Mouse (Mus musculus) splenic B cell, adult 2 months (primary cell): ENCODE results near the gene Golph3.
"Not testable (repeated sequence)": the region's sequence is repeated elsewhere in the genome, so short reads cannot be mapped to it uniquely, and the experiment has no call there.

Experiments used
- DNase-seq: peaks from one replicate; pipeline ENCODE4 v3.0.0-alpha.2; 2011; ENCODE audit warnings: low read depth, low spot score
- H3K27me3 ChIP-seq: 2 replicates; pipeline ENCODE4 v1.6.1; 2012; ENCODE audit warnings: mild to moderate bottlenecking, low read length, moderate library complexity, mixed read lengths; ENCODE audit not compliant: control insufficient read depth, poor library complexity, insufficient read depth, severe bottlenecking
- H3K36me3 ChIP-seq: 2 replicates; pipeline ENCODE4 v1.6.1; 2012; ENCODE audit warnings: mild to moderate bottlenecking, low read length, moderate library complexity, mixed read lengths; ENCODE audit not compliant: control insufficient read depth, poor library complexity, insufficient read depth, severe bottlenecking

Golph3 gene

GRCm38 (mm10) chr15:12358384-12358783 lies 37.1 kb downstream of the Golph3 start:
- peaks cover 2% of the 10 kb centered on the region; the same call in 1 of the 2 replicates for H3K36me3 ChIP-seq
- no peaks in the 10 kb centered on the region for H3K27me3 ChIP-seq
- DNase-seq, result no peak

- no peaks in the 10 kb centered on the region for H3K36me3 ChIP-seq
- DNase-seq, result no peak
Observed at GRCm38 (mm10) chr15:12360519-12361212, 39.4 kb downstream of the Golph3 start.

GRCm38 (mm10) chr15:12362001-12362700 lies 40.9 kb downstream of the Golph3 start:
- H3K27me3 ChIP-seq, result no peaks in the 10 kb centered on the region
- DNase-seq, result no peak
- no peaks in the 10 kb centered on the region for H3K36me3 ChIP-seq

More at GRCm38 (mm10) chr15:12360519-12361212, 39.4 kb downstream of the Golph3 start:
- no peaks in the 10 kb centered on the region for H3K27me3 ChIP-seq

- no peak for DNase-seq
- Histone ChIP-seq H3K36me3 (no peaks in the 10 kb centered on the region), H3K27me3 (no peaks in the 10 kb centered on the region)
Observed at GRCm38 (mm10) chr15:12362701-12363040, 41.4 kb downstream of the Golph3 start.

- DNase-seq, result no peak
- Histone ChIP-seq H3K27me3 (no peaks in the 10 kb centered on the region), H3K36me3 (no peaks in the 10 kb centered on the region)
Observed at GRCm38 (mm10) chr15:12364096-12364495, 42.8 kb downstream of the Golph3 start.

GRCm38 (mm10) chr15:12365416-12366071 lies 44.3 kb downstream of the Golph3 start:
- Histone ChIP-seq H3K36me3 (no peaks in the 10 kb centered on the region), H3K27me3 (no peaks in the 10 kb centered on the region)
- DNase-seq, result no peak

GRCm38 (mm10) chr15:12366072-12366469 lies 44.8 kb downstream of the Golph3 start:
- Histone ChIP-seq H3K27me3 (no peaks in the 10 kb centered on the region), H3K36me3 (no peaks in the 10 kb centered on the region)
- DNase-seq, result no peak

GRCm38 (mm10) chr15:12366580-12367305 lies 45.5 kb downstream of the Golph3 start:
- H3K27me3 ChIP-seq, DNase-seq: not testable (repeated sequence)

GRCm38 (mm10) chr15:12367306-12368080 lies 46.2 kb downstream of the Golph3 start:
- Histone ChIP-seq H3K27me3 (no peaks in the 10 kb centered on the region), H3K36me3 (no peaks in the 10 kb centered on the region)
- no peak for DNase-seq

More at GRCm38 (mm10) chr15:12366580-12367305, 45.5 kb downstream of the Golph3 start:
- H3K36me3 ChIP-seq, result not testable (repeated sequence)

GRCm38 (mm10) chr15:12368357-12368756 lies 47.1 kb downstream of the Golph3 start:
- Histone ChIP-seq H3K27me3 (no peaks in the 10 kb centered on the region), H3K36me3 (no peaks in the 10 kb centered on the region)
- DNase-seq, result no peak

- DNase-seq, result no peak
- Histone ChIP-seq H3K36me3 (no peaks in the 10 kb centered on the region), H3K27me3 (no peaks in the 10 kb centered on the region)
Observed at GRCm38 (mm10) chr15:12368850-12369249, 47.6 kb downstream of the Golph3 start.

- DNase-seq, result no peak
Observed at GRCm38 (mm10) chr15:12370096-12370495, 48.8 kb downstream of the Golph3 start.

GRCm38 (mm10) chr15:12371183-12371582 lies 49.9 kb downstream of the Golph3 start:
- no peaks in the 10 kb centered on the region for H3K36me3 ChIP-seq
- peak; percentile 80 for DNase-seq
- H3K27me3 ChIP-seq, result no peaks in the 10 kb centered on the region

More at GRCm38 (mm10) chr15:12370096-12370495, 48.8 kb downstream of the Golph3 start:
- Histone ChIP-seq H3K27me3 (no peaks in the 10 kb centered on the region), H3K36me3 (no peaks in the 10 kb centered on the region)

GRCm38 (mm10) chr15:12373496-12373895 lies 52.2 kb downstream of the Golph3 start:
- no peak for DNase-seq
- Histone ChIP-seq H3K27me3 (no peaks in the 10 kb centered on the region), H3K36me3 (no peaks in the 10 kb centered on the region)
